Mouse (Mus musculus) kidney, postnatal 0 days (tissue): ENCODE data around the gene Hoxa1. TPM values are rescaled to one million over a fixed set of nuclear protein-coding genes. Genes with fewer than 3 reads are reported as not detected.

ENCODE experiments used
- ATAC-seq: fragments of 200-750 bp; cut with Nextera tagmentation; replicated peaks from 2 replicates; pipeline ENCODE4 v1.8.0; 2017; ENCODE audit warnings: low read depth, moderate number of reproducible peaks, moderate TSS enrichment, moderate library complexity; ENCODE audit not compliant: low FRiP score
- DNase-seq: peaks from one replicate; pipeline ENCODE4 v3.0.0-alpha.2; 2016; ENCODE audit warnings: low spot score
- H3K27ac ChIP-seq: fragments of 300-500 bp; sonication (generic); 2 replicates; pipeline ENCODE4 v1.5.1; 2014; ENCODE audit warnings: mild to moderate bottlenecking
- H3K27me3 ChIP-seq: fragments of 300-500 bp; sonication (generic); 2 replicates; pipeline ENCODE4 v1.6.1; 2014; ENCODE audit warnings: low read length, mixed read lengths; ENCODE audit not compliant: insufficient read depth
- H3K36me3 ChIP-seq: fragments of 300-500 bp; sonication (generic); 2 replicates; pipeline ENCODE4 v1.6.1; 2014; ENCODE audit warnings: low read length, mixed read lengths; ENCODE audit not compliant: insufficient read depth
- H3K4me1 ChIP-seq: fragments of 300-500 bp; sonication (generic); replicated peaks from 2 replicates; pipeline ENCODE4 v1.6.1; 2014; ENCODE audit warnings: antibody characterized with exemption, low read length, mixed read lengths; ENCODE audit not compliant: insufficient read depth
- H3K4me2 ChIP-seq: fragments of 300-500 bp; sonication (generic); 2 replicates; pipeline ENCODE4 v1.6.1; 2014; ENCODE audit warnings: mild to moderate bottlenecking, low read length, moderate library complexity, mixed read lengths
- H3K4me3 ChIP-seq: fragments of 300-500 bp; sonication (generic); replicated peaks from 2 replicates; pipeline ENCODE4 v1.5.1; 2014; ENCODE audit warnings: low read depth, low read length
- H3K9ac ChIP-seq: fragments of 300-500 bp; sonication (generic); 2 replicates; pipeline ENCODE4 v1.6.1; 2014; ENCODE audit warnings: low read depth, low read length
- H3K9me3 ChIP-seq: fragments of 300-500 bp; sonication (generic); replicated peaks from 2 replicates; pipeline ENCODE4 v1.6.1; 2016; ENCODE audit warnings: low read length, inconsistent platforms, mixed read lengths
- CTCF ChIP-seq: IDR thresholded peaks from 2 replicates; pipeline ENCODE4 v1.5.1; 2016; ENCODE audit warnings: antibody characterized with exemption, low read depth, mild to moderate bottlenecking, moderate library complexity
- WGBS: fragments of 180-500 bp; shearing (Covaris S2); extraction: QIAGEN DNeasy Blood & Tissue Kit; methylation state at CpG from one replicate; pipeline ENCODE4 v1.1.7; 2014; 5-methylcytosine and 5-hydroxymethylcytosine counted together
- polyA plus RNA-seq: library from polyadenylated mRNA; unstranded; fragments of >200 nt; fragmentation: Nextera tagmentation; extraction: Ambion mirVana; gene quantifications from 2 replicates; pipeline ENCODE4 v1.2.1, GENCODE M21; 2015

Hoxa1 gene
- 0.33 and 0.64 TPM in 2 replicates for polyA plus RNA-seq

DNA sequence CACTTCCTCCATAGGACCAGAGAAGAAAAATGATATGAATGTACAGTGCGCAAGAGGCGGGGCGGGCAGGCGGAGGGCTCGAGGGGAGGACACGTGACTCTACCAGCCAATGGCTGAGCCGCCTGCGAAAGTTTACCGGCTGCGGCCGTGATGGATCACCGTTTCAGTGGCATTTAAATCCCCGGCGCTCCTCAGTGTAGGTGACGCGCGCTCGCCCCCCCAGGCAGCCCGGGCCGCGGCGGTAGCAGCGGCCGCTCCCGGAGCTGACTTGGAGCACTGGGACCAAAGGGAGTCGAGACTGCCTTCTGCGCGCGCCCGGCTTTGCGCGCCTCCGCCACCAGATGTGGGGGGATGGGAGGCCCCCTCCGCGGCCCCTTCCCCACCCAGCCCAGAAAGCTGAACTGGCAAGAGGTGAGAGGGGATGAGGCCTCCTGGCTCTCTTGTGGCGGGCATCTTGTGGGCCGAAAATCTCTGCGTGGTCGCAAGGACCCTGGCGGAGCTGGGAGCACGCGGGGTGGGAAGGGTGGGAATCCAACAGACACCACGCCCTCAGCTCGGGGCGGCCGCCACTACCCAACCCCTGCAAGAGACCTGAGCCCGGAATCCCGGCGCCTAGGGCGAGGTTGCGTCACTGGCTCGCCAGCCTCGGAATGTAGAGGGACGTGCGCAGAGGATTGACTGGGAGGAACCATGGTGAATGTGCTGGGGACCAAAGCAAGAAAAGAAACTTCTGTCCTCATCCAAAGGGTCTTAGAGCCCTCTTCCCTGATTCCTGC is at the start of gene Hoxa1:
Gene Hoxa1 (minus strand): TSS at position 42 of the 776 bp plus-strand sequence.
- ATAC-seq (peak; percentile 79), DNase-seq (peak; percentile 95)
- H3K27ac ChIP-seq, result peak within 1 kb of the TSS; percentile 89
- peak within 1 kb of the TSS; percentile 76 for H3K9ac ChIP-seq
- H3K9me3 ChIP-seq, result no peaks in the 10 kb centered on the region
- H3K27me3 ChIP-seq, result peaks cover 20% of the 10 kb centered on the region
- peak within 1 kb of the TSS; percentile 95 for H3K4me2 ChIP-seq
- peaks cover 29% of the 10 kb centered on the region for H3K4me1 ChIP-seq
- TF ChIP-seq CTCF, result no peak
- no peaks in the 10 kb centered on the region for H3K36me3 ChIP-seq
- under 1% methylated on average over 55 of the region's 55 CpGs for WGBS
- H3K4me3 ChIP-seq, result peak within 1 kb of the TSS; percentile 72

DNA sequence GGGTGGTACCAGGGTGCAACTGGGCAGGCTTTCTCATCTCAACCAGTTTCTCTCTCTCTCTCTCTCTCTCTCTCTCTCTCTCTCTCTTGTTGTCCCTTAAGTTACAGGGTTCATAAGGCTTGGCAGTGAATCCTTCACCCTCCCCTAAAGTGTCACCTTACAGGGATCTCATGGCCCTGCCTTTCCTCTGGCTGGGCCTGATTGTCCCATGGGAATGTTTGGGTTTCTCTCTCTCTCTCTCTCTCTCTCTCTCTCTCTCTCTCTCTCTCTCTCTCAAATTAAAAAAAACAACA is 49.5 kb upstream of the Hoxa1 start:
- peak overlapping the region; percentile 89 for H3K4me2 ChIP-seq
- H3K9me3 ChIP-seq, result no peaks in the 10 kb centered on the region
- H3K4me1 ChIP-seq, result peaks cover 44% of the 10 kb centered on the region
- no peak for TF ChIP-seq CTCF
- H3K4me3 ChIP-seq, result no peak overlapping the region
- no peaks in the 10 kb centered on the region for H3K27me3 ChIP-seq
- no peak for ATAC-seq
- H3K36me3 ChIP-seq, result 0 out of 2 replicates have a peak, but pooled peaks cover 7% of the 10 kb centered on the region
- peak overlapping the region; percentile 15; the same call in 1 of the 2 replicates for H3K27ac ChIP-seq
- peak; percentile 68 for DNase-seq
- peak overlapping the region; percentile 47; the same call in 1 of the 2 replicates for H3K9ac ChIP-seq

DNA sequence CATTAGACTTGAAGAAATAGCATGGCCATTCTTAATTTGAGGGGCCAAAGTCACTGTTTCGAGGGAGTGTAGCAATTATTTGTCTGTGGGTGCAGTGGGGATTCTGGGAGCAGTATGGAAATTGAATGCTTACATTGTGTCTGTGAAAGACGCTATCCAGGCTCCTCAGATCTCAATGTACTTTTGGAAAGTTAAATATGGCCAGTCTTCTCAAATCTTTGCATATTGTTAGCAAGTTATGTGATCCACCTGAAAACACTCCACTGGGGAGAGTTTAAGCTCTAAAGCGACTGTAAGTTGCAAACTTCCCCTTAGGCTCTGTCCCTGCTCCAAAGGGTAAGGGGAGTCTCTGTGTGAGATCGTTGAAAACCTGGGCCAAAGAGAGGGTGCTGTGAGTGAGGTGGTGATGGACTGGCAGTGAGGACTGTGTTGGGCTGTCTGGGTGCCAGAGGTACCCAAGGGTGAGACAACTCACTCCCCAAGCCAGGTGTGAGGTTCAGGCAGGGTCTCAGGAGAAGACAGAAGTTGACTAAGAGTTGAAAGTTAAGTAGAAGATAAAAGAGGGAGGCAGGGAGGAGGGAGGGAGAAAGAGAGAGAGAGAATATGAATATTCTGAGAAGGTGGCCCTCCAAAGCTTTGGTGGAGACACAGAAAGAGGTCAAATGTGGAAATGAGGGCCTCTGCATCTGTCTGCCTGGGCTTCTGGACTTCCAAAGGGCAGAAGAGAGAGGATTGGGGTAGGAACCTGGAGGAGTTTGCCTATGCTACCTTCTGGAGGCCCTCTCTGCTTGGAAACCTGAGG is 49.0 kb upstream of the Hoxa1 start:
- 36% methylated on average over 4 of the region's 4 CpGs for WGBS
- H3K36me3 ChIP-seq, result 0 out of 2 replicates have a peak, but pooled peaks cover 7% of the 10 kb centered on the region
- no peaks in the 10 kb centered on the region for H3K9me3 ChIP-seq
- ATAC-seq (no peak), DNase-seq (no peak)
- peak overlapping the region; percentile 15; the same call in 1 of the 2 replicates for H3K27ac ChIP-seq
- H3K4me2 ChIP-seq, result peak overlapping the region; percentile 89
- H3K4me1 ChIP-seq, result peaks cover 44% of the 10 kb centered on the region
- no peaks in the 10 kb centered on the region for H3K27me3 ChIP-seq
- no peak overlapping the region for H3K4me3 ChIP-seq
- H3K9ac ChIP-seq, result peak overlapping the region; percentile 47; the same call in 1 of the 2 replicates
- TF ChIP-seq CTCF, result no peak

DNA sequence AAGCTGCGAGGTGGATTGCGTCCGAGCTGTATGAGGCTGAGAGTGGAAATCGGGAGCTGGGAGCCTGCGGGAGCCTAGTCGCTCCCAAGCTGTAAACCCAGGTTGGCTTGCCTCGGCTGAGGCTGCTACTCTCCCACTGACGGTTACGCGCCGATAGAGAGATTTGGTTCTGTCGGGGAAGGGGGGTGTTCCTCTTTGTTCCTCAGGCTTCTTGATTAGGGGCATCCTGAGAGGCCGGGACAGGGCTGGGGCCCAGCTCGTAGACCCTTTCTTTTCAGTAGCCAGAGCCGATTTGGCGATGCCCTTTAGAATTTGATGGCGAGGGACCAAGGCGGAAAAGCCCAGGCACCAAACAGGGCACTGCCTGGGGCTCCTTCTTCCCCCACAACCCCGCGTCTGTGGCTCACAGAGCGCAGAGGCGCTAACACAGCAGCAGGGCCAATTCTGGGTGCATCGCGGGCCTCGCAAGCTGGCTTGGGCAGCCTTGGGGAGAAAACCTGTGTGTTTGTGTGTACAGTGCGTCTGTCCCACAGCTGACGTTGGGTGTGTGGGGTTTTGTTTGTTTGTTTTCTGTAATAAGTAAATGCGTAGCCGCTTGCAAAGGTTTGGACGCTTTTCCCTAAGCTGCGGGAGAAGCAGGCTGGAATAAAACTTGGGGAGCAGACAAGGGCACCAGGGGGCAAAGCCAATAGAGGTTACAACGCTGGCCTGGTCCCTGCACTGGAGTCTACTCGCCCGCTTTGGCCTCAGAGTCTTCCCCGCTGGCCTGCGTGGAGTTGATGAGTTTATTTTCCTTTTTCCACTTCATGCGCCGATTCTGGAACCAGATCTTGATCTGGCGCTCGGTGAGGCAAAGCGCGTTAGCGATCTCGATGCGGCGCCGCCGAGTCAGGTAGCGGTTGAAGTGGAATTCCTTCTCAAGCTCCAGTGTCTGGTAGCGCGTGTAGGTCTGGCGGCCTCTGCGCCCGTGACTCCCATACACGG is 47.8 kb upstream of the Hoxa1 start:
- H3K27me3 ChIP-seq, result no peaks in the 10 kb centered on the region
- DNase-seq (no peak), ATAC-seq (no peak)
- peak overlapping the region; percentile 33 for H3K9ac ChIP-seq
- 0 out of 2 replicates have a peak, but pooled peaks cover 7% of the 10 kb centered on the region for H3K36me3 ChIP-seq
- H3K4me2 ChIP-seq, result peak overlapping the region; percentile 89
- no peaks in the 10 kb centered on the region for H3K9me3 ChIP-seq
- H3K27ac ChIP-seq, result peak overlapping the region; percentile 74
- peaks cover 42% of the 10 kb centered on the region for H3K4me1 ChIP-seq
- H3K4me3 ChIP-seq, result peak overlapping the region; percentile 13; the same call in 1 of the 2 replicates
- 21% methylated on average over 55 of the region's 55 CpGs for WGBS
- no peak for TF ChIP-seq CTCF

DNA sequence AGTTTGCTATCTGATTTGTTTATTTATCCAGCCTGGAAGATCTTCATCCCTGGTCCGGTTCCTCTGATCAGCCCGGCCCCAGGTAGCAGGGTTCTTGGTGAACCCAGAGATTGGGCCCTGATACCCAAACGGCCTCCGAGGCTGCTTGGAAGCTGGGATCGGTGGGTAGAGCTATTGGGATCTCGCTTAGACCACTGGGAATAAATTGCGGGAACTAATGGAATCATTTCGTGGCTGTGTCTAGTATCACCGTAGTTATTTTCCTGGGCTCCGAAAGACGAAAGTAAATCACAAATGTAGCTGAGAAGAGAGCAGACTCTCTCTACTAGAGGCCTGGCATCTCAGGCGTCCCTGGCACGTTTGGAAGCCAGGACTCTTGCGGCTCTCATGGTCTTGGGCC is 47.1 kb upstream of the Hoxa1 start:
- H3K27ac ChIP-seq, result peak overlapping the region; percentile 74
- peak overlapping the region; percentile 89 for H3K4me2 ChIP-seq
- H3K27me3 ChIP-seq, result no peaks in the 10 kb centered on the region
- 0 out of 2 replicates have a peak, but pooled peaks cover 7% of the 10 kb centered on the region for H3K36me3 ChIP-seq
- H3K4me3 ChIP-seq, result peak overlapping the region; percentile 13; the same call in 1 of the 2 replicates
- WGBS, result 25% methylated on average over 14 of the region's 14 CpGs
- H3K9me3 ChIP-seq, result no peaks in the 10 kb centered on the region
- ATAC-seq (no peak), DNase-seq (no peak)
- no peak for TF ChIP-seq CTCF
- H3K9ac ChIP-seq, result peak overlapping the region; percentile 33
- H3K4me1 ChIP-seq, result peaks cover 39% of the 10 kb centered on the region
